Comparison of ENCODE assay signal across 8 mouse cellular contexts in the genomic region with DNA sequence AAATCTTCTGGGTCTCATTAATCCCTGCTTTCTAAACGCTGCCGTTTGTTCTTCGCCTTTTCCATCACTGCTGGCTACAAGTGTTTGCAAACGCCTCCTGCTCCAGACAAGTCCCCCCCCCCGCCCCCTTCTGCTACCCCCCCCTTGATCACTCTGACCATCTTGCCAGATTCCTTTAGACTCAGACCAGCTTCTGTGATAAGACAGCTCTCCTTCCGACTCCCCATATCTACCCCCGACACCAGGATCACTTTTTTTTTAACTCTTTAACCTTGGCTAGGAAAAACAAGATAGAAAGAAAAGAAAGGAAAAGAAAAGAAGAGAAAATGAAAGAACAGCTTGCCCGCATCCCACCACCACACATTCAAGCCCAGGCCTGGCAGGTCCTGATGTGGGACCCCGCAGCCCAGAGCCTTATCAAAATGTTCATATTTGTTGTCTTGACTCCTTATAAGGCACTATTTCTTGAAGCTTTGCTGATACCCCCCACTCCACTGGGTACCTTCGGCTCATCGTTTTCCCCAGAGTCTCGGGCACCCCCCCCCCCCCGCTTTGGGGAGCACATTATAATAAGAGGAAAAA. TPM values are rescaled to one million over a fixed set of nuclear protein-coding genes. Genes with fewer than 3 reads are reported as not detected.
DNase-seq lines count a peak whose midpoint lies in the region; ATAC-seq and TF ChIP-seq lines count a peak whose summit lies in the region.

No protein-coding gene starts in this region.

- peak overlapping the region; percentile 92 for H3K4me2 ChIP-seq in forebrain, embryonic 13.5 days
- H3K4me2 ChIP-seq in liver, embryonic 14.5 days (ENCODE audit: low read depth): peak overlapping the region; percentile 80

- peak overlapping the region; percentile 97 for H3K27ac ChIP-seq in gastrocnemius, adult 2 months
- peak overlapping the region; percentile 70; the same call in 1 of the 2 replicates for H3K27ac ChIP-seq in forebrain, embryonic 13.5 days
- peak overlapping the region; percentile 54 for H3K27ac ChIP-seq in liver, embryonic 14.5 days

- H3K27me3 ChIP-seq in forebrain, embryonic 13.5 days: peaks cover 23% of the 10 kb centered on the region
- no peaks in the 10 kb centered on the region; the same call in 1 of the 2 replicates for H3K27me3 ChIP-seq in liver, embryonic 14.5 days (ENCODE audit: control insufficient read depth, insufficient read depth, low read length)

- peak; percentile 70 for TF ChIP-seq EP300 in liver, embryonic 14.5 days (IDR thresholded peaks at IDR 0.05; ENCODE audit: low read depth)

- H3K4me1 ChIP-seq in forebrain, embryonic 13.5 days: peaks cover 20% of the 10 kb centered on the region
- H3K4me1 ChIP-seq in liver, embryonic 14.5 days (replicated peaks; ENCODE audit: control insufficient read depth in 2 of 2, insufficient read depth in 2 of 2, low read length in 1 of 2): peaks cover 11 to 20% of the 10 kb centered on the region in 2 experiments

- peak overlapping the region; percentile 99 for H3K4me3 ChIP-seq in gastrocnemius, adult 2 months
- H3K4me3 ChIP-seq in forebrain, embryonic 13.5 days: peak overlapping the region; percentile 82
- peak overlapping the region; percentile 77 to 82 for H3K4me3 ChIP-seq in liver, embryonic 14.5 days (ENCODE audit: insufficient read depth in 1 of 2, low read depth in 2 of 2, low read length in 2 of 2)

- WGBS in forebrain, embryonic 13.5 days: under 1% methylated on average over 13 of the region's 13 CpGs
- under 1% methylated on average over 13 of the region's 13 CpGs for WGBS in liver, embryonic 14.5 days (ENCODE audit: insufficient replicate concordance)

- H3K9ac ChIP-seq in forebrain, embryonic 13.5 days: peak overlapping the region; percentile 90
- H3K9ac ChIP-seq in liver, embryonic 14.5 days (replicated peaks): peak overlapping the region; percentile 86

- no peak for TF ChIP-seq CTCF in gastrocnemius, adult 2 months (IDR thresholded peaks at IDR 0.05)
- no peak for TF ChIP-seq CTCF in liver, embryonic 14.5 days (IDR thresholded peaks at IDR 0.05; ENCODE audit: low read depth)

- no peak for DNase-seq in gastrocnemius, adult 2 months
- no peak for DNase-seq in gastrocnemius, postnatal 36 days
- peak; percentile 51 for DNase-seq in CD4-positive helper T cell, adult 2 months (ENCODE audit: low read depth, low spot score)
- peak in 1 of 3 experiments; percentile 60 for DNase-seq in liver, embryonic 14.5 days (ENCODE audit: low read depth in 3 of 3, low spot score in 3 of 3)
- DNase-seq in MN1 (ENCODE audit: low spot score): no peak
- no peak for DNase-seq in cerebellum, adult 9-11 months

- H3K9me3 ChIP-seq in forebrain, embryonic 13.5 days (replicated peaks): no peaks in the 10 kb centered on the region
- H3K9me3 ChIP-seq in liver, embryonic 14.5 days (ENCODE audit: control insufficient read depth, low read length): no peaks in the 10 kb centered on the region

- ATAC-seq in forebrain, embryonic 13.5 days: no peak
- ATAC-seq in liver, embryonic 14.5 days (ENCODE audit: insufficient read depth): peak; percentile 56; the same call in 1 of the 2 replicates
- ATAC-seq in cerebellum, adult (ENCODE audit: insufficient number of reproducible peaks, low FRiP score, low TSS enrichment): no peak

- no peaks in the 10 kb centered on the region for H3K36me3 ChIP-seq in forebrain, embryonic 13.5 days (ENCODE audit: poor library complexity, severe bottlenecking)
- no peaks in the 10 kb centered on the region for H3K36me3 ChIP-seq in liver, embryonic 14.5 days (replicated peaks; ENCODE audit: control insufficient read depth, insufficient read depth, low read depth)

- intact Hi-C loops in gastrocnemius, adult 2 months (cut with DNase I): loop anchor here (10.0 kb wide), 1 partner anchor 135 kb away; a partner anchor contains a TSS
- intact Hi-C loops in gastrocnemius, postnatal 36 days (cut with DNase I): no loop called here

RNA-seq across cellular contexts. Expression of a gene that starts 1.0 kb away (rescaled TPM):
- total RNA-seq in gastrocnemius, adult 2 months (2021): 100 to 1,000 TPM; 139 to 145 TPM
- total RNA-seq in gastrocnemius, postnatal 36 days (2021): 100 to 1,000 TPM; 103 to 135 TPM
- polyA plus RNA-seq in forebrain, embryonic 13.5 days (2015; fragmentation: Nextera tagmentation; extraction: Ambion mirVana): 11.1 and 14.0 TPM in 2 replicates
- polyA plus RNA-seq in liver, embryonic 14.5 days (2012; rRNA removed): 10.6 and 12.4 TPM in 2 replicates
- 16.4 and 19.3 TPM in 2 replicates for polyA plus RNA-seq in liver, embryonic 14.5 days (2014; fragmentation: Nextera tagmentation; extraction: Ambion mirVana)

RNA-seq across cellular contexts. Expression of a gene that starts 9.6 kb away (rescaled TPM):
- 10 to 100 TPM; 11.7 to 15.8 TPM for total RNA-seq in gastrocnemius, adult 2 months (2021)
- total RNA-seq in gastrocnemius, postnatal 36 days (2021): 10 to 100 TPM in 1 of 2 experiments, 1 to 10 TPM in 1; 8.4 to 11.8 TPM
- 0.85 and 1.2 TPM in 2 replicates for polyA plus RNA-seq in forebrain, embryonic 13.5 days (2015; fragmentation: Nextera tagmentation; extraction: Ambion mirVana)
- polyA plus RNA-seq in liver, embryonic 14.5 days (2012; rRNA removed): 7.8 and 8.5 TPM in 2 replicates
- 7.2 and 8.6 TPM in 2 replicates for polyA plus RNA-seq in liver, embryonic 14.5 days (2014; fragmentation: Nextera tagmentation; extraction: Ambion mirVana)
